Mouse (Mus musculus): ENCODE data around the gene Nop9. TPM values are rescaled to one million over a fixed set of nuclear protein-coding genes. Genes with fewer than 3 reads are reported as not detected.

Nop9 gene
- polyA plus RNA-seq, 1 experiment from 2014 or later: 27.4 TPM

DNA sequence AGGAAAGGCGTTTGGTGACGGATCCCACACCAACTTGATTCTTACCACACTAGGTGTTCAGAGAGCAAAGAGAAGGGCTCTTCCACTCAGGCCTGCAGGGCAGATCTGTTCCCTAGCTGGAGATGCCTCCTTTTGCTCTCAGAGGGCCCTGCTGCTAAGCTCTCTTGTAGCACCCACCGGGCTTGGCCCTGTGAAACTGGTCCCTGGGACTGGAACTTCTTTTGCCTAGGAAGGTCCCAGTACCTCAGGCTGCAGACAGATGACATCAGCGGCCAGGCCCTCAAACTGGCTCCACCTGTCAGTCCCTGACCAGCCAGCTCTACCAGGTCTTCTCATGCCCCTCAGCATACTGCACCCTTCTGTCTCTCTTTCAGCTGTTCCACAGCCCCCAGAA is 31.8 kb upstream of the Nop9 start, which contains the start of gene Tgm1:
Tgm1 (minus strand) TSS at position 198 of the 394 bp plus-strand sequence.
- H3K9ac ChIP-seq (replicated peaks; ENCODE audit: low read depth, low read length): no peak within 1 kb of the TSS
- H3K4me3 ChIP-seq (ENCODE audit: low read depth, low read length): no peak within 1 kb of the TSS
- H3K36me3 ChIP-seq (ENCODE audit: control insufficient read depth, insufficient read depth, low read length): peaks cover 18% of the 10 kb centered on the region
- 0 out of 2 replicates have a peak, but pooled peaks cover 4% of the 10 kb centered on the region for H3K27me3 ChIP-seq (ENCODE audit: control insufficient read depth, insufficient read depth, low read length)
- ATAC-seq (ENCODE audit: low read depth): no peak
- H3K9me3 ChIP-seq (ENCODE audit: control insufficient read depth, low read length): no peaks in the 10 kb centered on the region
- H3K27ac ChIP-seq (ENCODE audit: low read depth, low read length): no peak within 1 kb of the TSS
- WGBS: 27% methylated on average over 4 of the region's 4 CpGs
- H3K4me2 ChIP-seq (ENCODE audit: low read depth, low read length): no peak within 1 kb of the TSS
- H3K4me1 ChIP-seq (ENCODE audit: control insufficient read depth, insufficient read depth, low read length): no peaks in the 10 kb centered on the region

DNA sequence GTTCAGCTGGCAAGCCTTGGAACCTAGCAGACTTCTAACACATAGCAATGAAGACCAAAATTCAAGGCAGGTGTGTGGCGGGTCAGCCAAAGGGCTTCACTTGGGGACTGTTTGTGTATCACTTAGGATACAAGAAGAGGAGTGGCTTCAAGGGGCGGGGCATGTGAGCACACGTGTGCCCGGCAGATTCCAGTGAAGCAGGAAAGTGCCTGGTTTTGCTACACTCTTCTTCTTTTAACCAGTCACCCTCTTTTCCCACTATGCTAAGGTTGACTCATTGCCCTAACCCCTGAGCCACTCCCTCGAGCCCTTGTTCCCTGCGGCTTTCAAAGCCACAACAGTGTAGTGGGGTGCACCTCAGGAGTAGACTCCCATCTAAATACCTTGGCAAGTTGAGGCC is 30.6 kb upstream of the Nop9 start:
- no peak for ATAC-seq (ENCODE audit: low read depth)
- WGBS: 52% methylated on average over 6 of the region's 6 CpGs
- no peak overlapping the region for H3K9ac ChIP-seq (replicated peaks; ENCODE audit: low read depth, low read length)

DNA sequence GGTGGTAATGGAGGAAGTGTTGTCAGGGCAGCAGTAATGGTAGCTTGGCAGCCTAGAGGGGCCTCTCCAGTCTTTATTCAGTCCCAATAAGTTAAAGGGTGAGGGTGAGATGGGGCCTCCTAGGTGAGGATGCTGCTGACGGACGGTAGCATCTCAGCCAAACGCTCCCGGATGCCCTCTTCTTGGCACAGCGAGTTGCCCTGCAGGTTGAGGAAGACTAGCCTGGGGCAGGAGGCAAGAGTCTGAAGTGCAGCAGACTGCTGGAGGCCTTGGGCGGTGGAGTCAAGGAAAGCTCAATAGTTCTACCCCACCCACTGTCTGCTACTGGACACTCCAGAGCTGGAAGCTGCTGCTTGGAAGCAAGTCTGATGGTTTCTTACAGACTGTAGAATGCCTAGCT is 29.2 kb upstream of the Nop9 start:
- H3K36me3 ChIP-seq (ENCODE audit: control insufficient read depth, insufficient read depth, low read length): peaks cover 25% of the 10 kb centered on the region
- 87% methylated on average over 6 of the region's 6 CpGs for WGBS
- no peaks in the 10 kb centered on the region for H3K9me3 ChIP-seq (ENCODE audit: control insufficient read depth, low read length)
- H3K27me3 ChIP-seq (ENCODE audit: control insufficient read depth, insufficient read depth, low read length): 0 out of 2 replicates have a peak, but pooled peaks cover 4% of the 10 kb centered on the region
- H3K4me3 ChIP-seq (ENCODE audit: low read depth, low read length): no peak overlapping the region
- H3K27ac ChIP-seq (ENCODE audit: low read depth, low read length): no peak overlapping the region
- H3K4me1 ChIP-seq (ENCODE audit: control insufficient read depth, insufficient read depth, low read length): 0 out of 2 replicates have a peak, but pooled peaks cover 2% of the 10 kb centered on the region
- H3K4me2 ChIP-seq (ENCODE audit: low read depth, low read length): no peak overlapping the region
- no peak for ATAC-seq (ENCODE audit: low read depth)
- H3K9ac ChIP-seq (replicated peaks; ENCODE audit: low read depth, low read length): no peak overlapping the region

More for the DNA sequence above, 30.6 kb upstream of the Nop9 start:
- H3K9me3 ChIP-seq (ENCODE audit: control insufficient read depth, low read length): no peaks in the 10 kb centered on the region
- no peak overlapping the region for H3K27ac ChIP-seq (ENCODE audit: low read depth, low read length)
- H3K36me3 ChIP-seq (ENCODE audit: control insufficient read depth, insufficient read depth, low read length): peaks cover 21% of the 10 kb centered on the region
- H3K4me1 ChIP-seq (ENCODE audit: control insufficient read depth, insufficient read depth, low read length): no peaks in the 10 kb centered on the region
- H3K4me3 ChIP-seq (ENCODE audit: low read depth, low read length): no peak overlapping the region
- H3K27me3 ChIP-seq (ENCODE audit: control insufficient read depth, insufficient read depth, low read length): 0 out of 2 replicates have a peak, but pooled peaks cover 4% of the 10 kb centered on the region
- H3K4me2 ChIP-seq (ENCODE audit: low read depth, low read length): no peak overlapping the region

DNA sequence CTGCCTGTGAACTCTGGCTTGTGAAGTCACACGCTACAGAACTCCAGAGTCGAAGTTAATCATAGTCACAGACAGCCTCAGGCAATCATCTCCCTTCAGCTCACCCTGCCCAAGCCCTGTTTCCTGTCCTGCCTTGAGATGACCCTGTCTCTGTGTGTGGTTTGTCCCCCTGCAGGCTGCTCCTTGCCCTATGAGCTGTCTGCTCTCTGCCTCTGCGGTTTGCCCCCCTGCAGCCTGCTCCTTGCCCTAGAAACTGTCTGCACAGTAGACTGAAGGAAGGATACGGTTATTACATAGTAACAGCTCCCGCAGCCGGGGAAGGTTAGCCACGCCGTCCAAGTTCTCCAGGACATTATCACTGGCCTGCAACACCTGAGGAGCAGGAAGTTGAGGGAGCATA is 28.6 kb upstream of the Nop9 start:
- 0 out of 2 replicates have a peak, but pooled peaks cover 4% of the 10 kb centered on the region for H3K4me1 ChIP-seq (ENCODE audit: control insufficient read depth, insufficient read depth, low read length)
- peaks cover 25% of the 10 kb centered on the region for H3K36me3 ChIP-seq (ENCODE audit: control insufficient read depth, insufficient read depth, low read length)
- no peak overlapping the region for H3K4me2 ChIP-seq (ENCODE audit: low read depth, low read length)
- no peak overlapping the region for H3K27ac ChIP-seq (ENCODE audit: low read depth, low read length)
- 87% methylated on average over 8 of the region's 8 CpGs for WGBS
- no peaks in the 10 kb centered on the region for H3K9me3 ChIP-seq (ENCODE audit: control insufficient read depth, low read length)
- no peak overlapping the region for H3K9ac ChIP-seq (replicated peaks; ENCODE audit: low read depth, low read length)
- 0 out of 2 replicates have a peak, but pooled peaks cover 4% of the 10 kb centered on the region for H3K27me3 ChIP-seq (ENCODE audit: control insufficient read depth, insufficient read depth, low read length)
- no peak overlapping the region for H3K4me3 ChIP-seq (ENCODE audit: low read depth, low read length)
- no peak for ATAC-seq (ENCODE audit: low read depth)

DNA sequence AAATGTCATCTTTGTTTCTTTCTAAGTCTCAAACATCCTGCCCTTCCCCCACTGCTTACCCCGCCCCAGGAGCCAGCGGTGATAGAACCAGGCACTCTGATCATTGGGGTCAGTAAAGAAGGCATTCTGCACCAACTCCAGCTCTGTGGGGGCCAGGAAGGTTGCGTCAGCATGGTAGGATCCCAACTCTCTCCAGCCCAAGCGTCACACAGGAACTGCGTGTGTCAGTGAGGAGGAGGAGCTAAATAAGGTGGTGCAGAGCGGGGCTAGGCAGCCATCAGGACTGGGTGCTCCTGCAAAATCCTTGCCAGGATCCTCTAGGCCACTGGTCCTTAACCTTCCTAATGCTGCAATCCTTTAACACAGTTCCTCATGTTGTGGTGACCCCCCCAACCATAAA is 25.8 kb upstream of the Nop9 start:
- no peaks in the 10 kb centered on the region for H3K27me3 ChIP-seq (ENCODE audit: control insufficient read depth, insufficient read depth, low read length)
- H3K4me3 ChIP-seq (ENCODE audit: low read depth, low read length): no peak overlapping the region
- H3K27ac ChIP-seq (ENCODE audit: low read depth, low read length): no peak overlapping the region
- no peak overlapping the region for H3K4me2 ChIP-seq (ENCODE audit: low read depth, low read length)
- 0 out of 2 replicates have a peak, but pooled peaks cover 4% of the 10 kb centered on the region for H3K4me1 ChIP-seq (ENCODE audit: control insufficient read depth, insufficient read depth, low read length)
- WGBS: 87% methylated on average over 6 of the region's 6 CpGs
- ATAC-seq (ENCODE audit: low read depth): no peak
- peaks cover 25% of the 10 kb centered on the region for H3K36me3 ChIP-seq (ENCODE audit: control insufficient read depth, insufficient read depth, low read length)
- H3K9me3 ChIP-seq (ENCODE audit: control insufficient read depth, low read length): no peaks in the 10 kb centered on the region
- H3K9ac ChIP-seq (replicated peaks; ENCODE audit: low read depth, low read length): no peak overlapping the region

DNA sequence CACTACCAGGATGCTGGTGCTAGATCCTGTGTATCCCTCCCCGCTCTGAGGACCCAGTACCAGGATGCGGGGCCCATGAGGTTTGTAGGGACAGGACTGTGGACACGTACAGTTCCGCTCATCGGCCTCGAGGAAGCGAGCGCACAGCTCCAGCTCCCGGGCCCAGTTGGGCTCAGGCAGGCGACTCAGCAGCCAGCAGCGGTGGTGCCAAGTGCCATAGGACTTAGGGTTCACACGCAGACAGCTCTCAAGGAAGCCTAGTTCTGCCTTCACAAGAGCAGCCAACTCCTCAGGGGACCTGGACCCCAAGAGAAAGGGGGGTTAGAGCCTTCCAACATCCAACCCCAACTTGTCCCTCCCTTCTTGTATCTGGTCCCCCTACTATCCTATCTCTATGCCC is 24.8 kb upstream of the Nop9 start:
- Histone ChIP-seq H3K36me3 (ENCODE audit: control insufficient read depth, insufficient read depth, low read length) (peaks cover 25% of the 10 kb centered on the region), H3K9ac (replicated peaks; ENCODE audit: low read depth, low read length) (no peak overlapping the region), H3K27ac (ENCODE audit: low read depth, low read length) (no peak overlapping the region), H3K9me3 (ENCODE audit: control insufficient read depth, low read length) (no peaks in the 10 kb centered on the region), H3K27me3 (ENCODE audit: control insufficient read depth, insufficient read depth, low read length) (no peaks in the 10 kb centered on the region), H3K4me2 (ENCODE audit: low read depth, low read length) (no peak overlapping the region), H3K4me3 (ENCODE audit: low read depth, low read length) (no peak overlapping the region), H3K4me1 (ENCODE audit: control insufficient read depth, insufficient read depth, low read length) (0 out of 2 replicates have a peak, but pooled peaks cover 4% of the 10 kb centered on the region)
- no peak for ATAC-seq (ENCODE audit: low read depth)
- WGBS: 91% methylated on average over 12 of the region's 12 CpGs

DNA sequence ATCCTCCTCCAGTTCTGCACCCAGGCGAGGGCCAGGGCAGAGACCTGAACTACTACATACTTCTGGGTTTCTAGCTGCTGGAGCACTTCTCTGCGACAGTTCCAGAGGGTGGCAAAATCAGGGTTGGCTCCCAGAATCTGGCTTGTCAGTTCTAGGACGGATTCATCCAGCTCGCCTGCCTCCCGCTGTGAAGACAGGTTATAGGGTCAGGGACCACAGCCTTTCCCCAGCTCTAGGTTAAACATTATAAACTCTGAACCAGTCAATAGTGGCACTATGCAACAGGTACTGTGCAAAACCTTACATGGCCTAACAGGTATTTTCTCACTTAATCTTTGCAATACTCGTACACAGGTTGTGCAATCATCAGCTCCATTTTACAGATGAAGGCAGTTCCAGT is 24.4 kb upstream of the Nop9 start:
- Histone ChIP-seq H3K4me1 (ENCODE audit: control insufficient read depth, insufficient read depth, low read length) (0 out of 2 replicates have a peak, but pooled peaks cover 4% of the 10 kb centered on the region), H3K4me2 (ENCODE audit: low read depth, low read length) (peak overlapping the region; percentile 46), H3K9ac (replicated peaks; ENCODE audit: low read depth, low read length) (peak overlapping the region; percentile 68), H3K4me3 (ENCODE audit: low read depth, low read length) (peak overlapping the region; percentile 70), H3K27ac (ENCODE audit: low read depth, low read length) (no peak overlapping the region), H3K9me3 (ENCODE audit: control insufficient read depth, low read length) (no peaks in the 10 kb centered on the region), H3K36me3 (ENCODE audit: control insufficient read depth, insufficient read depth, low read length) (peaks cover 25% of the 10 kb centered on the region), H3K27me3 (ENCODE audit: control insufficient read depth, insufficient read depth, low read length) (no peaks in the 10 kb centered on the region)
- 80% methylated on average over 6 of the region's 6 CpGs for WGBS
- ATAC-seq (ENCODE audit: low read depth): no peak

DNA sequence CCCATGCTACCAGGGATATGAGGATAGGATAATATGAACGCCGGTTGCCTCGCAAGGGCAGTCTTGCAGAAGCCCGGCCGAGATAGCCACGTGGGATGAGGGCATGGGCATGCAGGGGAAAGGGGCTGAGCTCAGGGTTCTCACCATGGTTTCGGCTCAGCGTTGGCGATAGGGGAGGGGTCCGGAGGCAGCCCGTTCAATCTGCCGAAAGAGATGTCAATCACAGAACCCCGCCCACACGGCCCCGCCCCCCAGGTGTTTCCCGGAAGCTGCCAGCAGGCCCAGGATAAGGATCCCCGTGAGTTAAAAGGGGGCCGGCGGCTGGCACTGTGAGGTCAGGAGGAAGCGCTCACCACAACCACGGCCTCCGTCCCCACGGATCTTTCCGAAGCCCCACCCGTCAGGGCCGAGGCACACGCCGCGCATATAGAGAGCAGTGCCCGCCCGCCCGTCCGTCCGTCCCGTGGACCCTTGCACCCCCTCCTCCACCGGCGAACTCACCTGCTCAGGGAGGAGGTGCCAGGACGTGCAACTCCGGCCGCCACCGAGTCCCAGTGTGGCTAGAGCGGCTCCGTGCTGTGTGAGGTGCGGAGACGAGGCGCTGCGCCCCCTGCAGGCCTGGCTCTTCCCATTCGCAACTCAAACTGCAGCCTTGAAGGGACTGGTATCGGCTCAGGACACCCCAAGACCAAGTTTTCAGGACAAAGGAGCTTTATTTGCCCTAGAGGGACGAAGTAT is 23.6 kb upstream of the Nop9 start, which contains the start of gene Rabggta:
Rabggta (minus strand) TSS at position 564 of the 738 bp plus-strand sequence.
- Histone ChIP-seq H3K4me3 (ENCODE audit: low read depth, low read length) (peak within 1 kb of the TSS; percentile 70), H3K4me2 (ENCODE audit: low read depth, low read length) (peak within 1 kb of the TSS; percentile 46), H3K36me3 (ENCODE audit: control insufficient read depth, insufficient read depth, low read length) (peaks cover 21% of the 10 kb centered on the region), H3K4me1 (ENCODE audit: control insufficient read depth, insufficient read depth, low read length) (0 out of 2 replicates have a peak, but pooled peaks cover 4% of the 10 kb centered on the region), H3K9ac (replicated peaks; ENCODE audit: low read depth, low read length) (peak within 1 kb of the TSS; percentile 68), H3K27me3 (ENCODE audit: control insufficient read depth, insufficient read depth, low read length) (no peaks in the 10 kb centered on the region), H3K9me3 (ENCODE audit: control insufficient read depth, low read length) (no peaks in the 10 kb centered on the region), H3K27ac (ENCODE audit: low read depth, low read length) (peak within 1 kb of the TSS; percentile 78)
- WGBS: under 1% methylated on average over 50 of the region's 50 CpGs
- ATAC-seq (ENCODE audit: low read depth): peak; percentile 98

DNA sequence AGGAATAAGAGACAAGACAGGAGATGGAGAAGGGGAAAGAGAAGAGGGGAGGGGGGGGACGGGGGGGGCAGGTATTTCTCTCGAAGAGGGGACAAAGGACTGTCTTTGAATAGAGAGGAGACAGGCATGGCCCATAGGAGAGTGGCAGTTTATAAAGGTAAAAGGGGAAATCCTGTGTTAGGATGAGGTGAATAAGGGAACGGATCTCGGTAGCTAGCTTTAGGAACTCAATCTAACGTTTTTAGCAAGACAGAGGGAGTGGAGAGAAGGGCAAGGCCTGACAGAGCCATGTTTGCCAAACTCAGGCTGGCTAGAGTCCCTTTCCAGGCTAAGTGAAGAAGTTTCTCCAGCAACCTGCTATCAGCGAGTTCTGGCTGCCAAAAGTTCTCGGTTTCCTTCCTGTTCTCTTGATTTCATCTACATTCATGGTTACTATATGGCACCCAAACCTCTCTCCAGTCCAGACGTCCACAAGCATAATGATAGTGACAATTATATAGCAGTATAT is 23.0 kb upstream of the Nop9 start:
- peak overlapping the region; percentile 46 for H3K4me2 ChIP-seq (ENCODE audit: low read depth, low read length)
- no peaks in the 10 kb centered on the region for H3K27me3 ChIP-seq (ENCODE audit: control insufficient read depth, insufficient read depth, low read length)
- H3K4me3 ChIP-seq (ENCODE audit: low read depth, low read length): peak overlapping the region; percentile 70
- no peak overlapping the region for H3K27ac ChIP-seq (ENCODE audit: low read depth, low read length)
- peak; percentile 29 for ATAC-seq (ENCODE audit: low read depth)
- 54% methylated on average over 8 of the region's 8 CpGs for WGBS
- H3K4me1 ChIP-seq (ENCODE audit: control insufficient read depth, insufficient read depth, low read length): 0 out of 2 replicates have a peak, but pooled peaks cover 4% of the 10 kb centered on the region
- peak overlapping the region; percentile 68 for H3K9ac ChIP-seq (replicated peaks; ENCODE audit: low read depth, low read length)
- peaks cover 15% of the 10 kb centered on the region for H3K36me3 ChIP-seq (ENCODE audit: control insufficient read depth, insufficient read depth, low read length)
- H3K9me3 ChIP-seq (ENCODE audit: control insufficient read depth, low read length): no peaks in the 10 kb centered on the region

Data from neural tube, embryonic 14.5 days (tissue).